Mouse (Mus musculus): ENCODE results near the gene Camk2n2.

Camk2n2 gene

DNA sequence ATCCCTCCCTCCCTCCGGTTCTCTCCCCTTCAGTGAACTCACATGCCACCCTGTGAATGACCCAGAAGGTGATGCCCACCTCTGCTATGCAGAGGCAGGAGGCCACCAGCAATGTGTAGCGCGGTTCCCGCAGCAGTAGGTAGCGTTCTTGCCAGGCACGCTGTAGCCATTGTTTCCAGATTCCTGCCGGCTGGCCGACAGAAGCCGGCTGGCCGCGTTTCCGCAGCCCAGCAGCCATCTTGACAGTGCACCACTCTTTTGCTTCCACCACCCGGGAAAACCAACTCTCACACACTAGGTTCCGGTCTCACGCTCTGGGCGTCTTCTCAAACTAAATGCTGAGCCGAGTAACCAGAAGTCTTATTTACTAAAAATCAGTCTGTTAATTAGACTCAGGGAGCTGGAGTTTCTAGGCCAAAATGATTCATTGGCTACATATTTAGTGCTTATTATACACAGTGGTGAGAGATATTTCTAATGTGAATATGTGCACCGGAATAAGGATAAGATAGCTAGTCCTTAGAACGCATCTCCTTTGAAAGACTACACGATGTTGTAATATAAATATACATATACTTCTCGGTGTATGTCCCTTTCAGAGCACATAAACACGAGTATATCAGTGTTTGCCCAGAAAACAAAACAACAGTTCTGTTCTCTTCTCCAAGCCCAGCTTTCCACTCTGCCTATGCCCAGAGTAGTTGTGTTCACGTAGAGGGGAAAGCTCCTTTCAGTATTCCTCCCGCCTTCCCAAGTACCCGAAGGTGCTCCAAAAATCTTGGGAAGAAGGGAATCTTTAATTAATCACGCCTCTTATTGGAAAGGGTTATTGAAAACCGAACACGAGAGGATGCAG lies 10.4 kb downstream of the Camk2n2 start:
- DNase-seq (ENCODE audit: low spot score): peak; percentile 78

DNA sequence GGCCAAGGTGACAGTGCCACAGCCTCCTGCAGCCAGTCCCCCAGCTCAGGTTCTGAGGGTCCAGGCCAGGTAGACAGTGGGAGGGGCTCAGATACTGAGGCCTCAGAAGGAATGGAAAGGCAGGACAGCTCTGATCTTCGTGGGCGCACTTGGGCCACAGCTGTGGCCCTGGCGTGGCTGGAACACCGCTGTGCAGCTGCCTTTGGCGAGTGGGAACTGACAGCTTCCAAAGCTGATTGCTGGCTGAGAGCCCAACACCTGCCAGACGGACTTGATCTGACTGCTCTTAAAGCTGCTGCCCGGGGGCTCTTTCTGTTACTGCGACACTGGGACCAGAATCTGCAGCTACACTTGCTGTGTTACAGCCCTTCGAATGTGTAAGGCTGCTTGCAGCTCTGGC lies 16.4 kb downstream of the Camk2n2 start:
- DNase-seq (ENCODE audit: low spot score): no peak

DNA sequence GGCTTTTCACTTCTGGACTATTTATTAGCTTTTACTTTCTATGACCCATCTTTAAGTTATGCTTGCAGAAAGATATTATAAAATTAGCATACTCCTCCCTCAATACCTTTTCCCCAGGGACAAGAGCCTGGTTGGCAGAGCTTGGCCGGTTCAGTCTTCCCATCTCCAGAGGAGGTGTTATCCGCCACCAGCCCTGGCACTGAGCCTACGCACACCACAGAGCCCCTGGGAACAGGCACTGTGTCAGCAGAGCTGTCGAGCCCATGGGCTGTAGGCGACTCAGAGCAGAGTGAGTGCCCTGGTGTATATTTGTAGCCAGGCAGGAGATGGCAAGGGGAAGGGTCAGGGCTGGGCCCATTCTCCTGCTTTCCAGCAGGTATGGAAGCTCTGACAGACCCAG lies 20.6 kb downstream of the Camk2n2 start:
- DNase-seq (ENCODE audit: low spot score): no peak

- DNase-seq (ENCODE audit: low spot score): no peak
Measured at GRCm38 (mm10) chr16:20596687-20597441, 24.2 kb downstream of the Camk2n2 start.

DNA sequence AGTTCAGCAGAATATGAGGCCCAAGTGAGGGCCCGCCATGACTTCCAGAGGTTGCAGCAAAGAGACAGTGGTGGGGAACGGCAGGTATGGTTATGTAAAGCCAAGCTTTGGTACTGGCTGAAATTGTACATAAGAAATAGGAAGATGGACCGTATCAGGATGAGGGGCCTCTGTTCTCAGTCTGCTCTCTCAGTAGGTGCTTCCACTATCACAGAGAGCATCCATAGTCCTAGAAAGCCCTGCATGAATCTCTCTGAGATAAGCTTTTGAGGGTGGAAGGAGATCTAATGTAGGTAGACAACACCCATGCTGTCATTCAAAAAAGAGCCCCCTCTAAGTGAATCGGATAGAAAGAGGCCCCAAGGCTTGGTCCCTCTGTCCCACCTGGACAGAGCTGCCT lies 25.4 kb downstream of the Camk2n2 start:
- DNase-seq (ENCODE audit: low spot score): no peak

GRCm38 (mm10) chr16:20595060-20595673 lies 25.9 kb downstream of the Camk2n2 start:
- no peak for DNase-seq (ENCODE audit: low spot score)

DNA sequence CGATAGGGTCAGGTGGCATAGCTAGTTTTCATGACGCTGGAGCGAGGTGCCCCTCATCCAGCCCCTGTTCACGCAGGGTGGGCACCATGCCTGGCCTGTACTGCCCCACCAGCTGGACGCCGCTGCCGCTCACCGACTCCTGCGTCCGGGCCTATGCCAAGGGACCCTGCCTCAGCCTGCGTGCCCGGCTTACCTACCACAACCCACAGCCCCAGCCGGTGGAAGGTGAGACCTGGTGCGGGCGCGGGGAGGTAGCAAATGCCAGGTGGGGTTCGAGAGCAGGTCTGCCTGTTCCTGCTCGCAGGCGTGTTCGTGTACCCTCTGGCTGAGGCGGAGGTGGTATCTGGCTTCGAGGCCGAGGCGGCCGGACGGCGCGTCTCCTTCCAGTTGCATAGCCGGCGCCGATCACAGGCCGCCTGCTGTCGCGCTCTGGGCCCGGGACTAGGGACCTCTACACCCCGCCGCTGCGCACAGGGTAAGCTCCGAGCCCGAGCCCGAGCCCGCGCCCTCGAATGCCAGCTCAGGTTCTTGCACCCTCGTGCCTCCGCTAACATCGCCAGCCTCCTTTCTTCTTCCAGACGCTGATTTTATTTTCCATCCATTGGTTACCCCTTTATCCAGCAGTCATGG lies 29.9 kb downstream of the Camk2n2 start:
- no peak for DNase-seq (ENCODE audit: low spot score)

DNA sequence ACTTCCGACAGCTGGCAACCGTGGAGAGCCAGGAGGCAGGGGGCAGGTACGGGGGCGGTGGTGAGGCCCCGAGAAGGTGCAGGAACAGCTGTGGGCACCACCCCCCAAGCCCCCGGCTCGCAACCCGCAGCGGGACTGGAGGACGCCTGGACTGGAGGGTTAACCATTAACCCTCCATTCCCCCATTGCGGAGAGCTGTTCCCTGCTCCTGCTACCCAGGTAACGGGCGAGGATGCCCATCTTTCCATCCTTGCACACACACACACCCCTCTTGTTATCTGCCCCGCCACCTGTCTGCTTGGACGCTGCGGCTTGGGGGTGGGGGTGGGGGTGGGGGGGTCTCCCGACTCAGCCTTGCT lies 30.4 kb downstream of the Camk2n2 start:
- DNase-seq (ENCODE audit: low spot score): no peak

DNA sequence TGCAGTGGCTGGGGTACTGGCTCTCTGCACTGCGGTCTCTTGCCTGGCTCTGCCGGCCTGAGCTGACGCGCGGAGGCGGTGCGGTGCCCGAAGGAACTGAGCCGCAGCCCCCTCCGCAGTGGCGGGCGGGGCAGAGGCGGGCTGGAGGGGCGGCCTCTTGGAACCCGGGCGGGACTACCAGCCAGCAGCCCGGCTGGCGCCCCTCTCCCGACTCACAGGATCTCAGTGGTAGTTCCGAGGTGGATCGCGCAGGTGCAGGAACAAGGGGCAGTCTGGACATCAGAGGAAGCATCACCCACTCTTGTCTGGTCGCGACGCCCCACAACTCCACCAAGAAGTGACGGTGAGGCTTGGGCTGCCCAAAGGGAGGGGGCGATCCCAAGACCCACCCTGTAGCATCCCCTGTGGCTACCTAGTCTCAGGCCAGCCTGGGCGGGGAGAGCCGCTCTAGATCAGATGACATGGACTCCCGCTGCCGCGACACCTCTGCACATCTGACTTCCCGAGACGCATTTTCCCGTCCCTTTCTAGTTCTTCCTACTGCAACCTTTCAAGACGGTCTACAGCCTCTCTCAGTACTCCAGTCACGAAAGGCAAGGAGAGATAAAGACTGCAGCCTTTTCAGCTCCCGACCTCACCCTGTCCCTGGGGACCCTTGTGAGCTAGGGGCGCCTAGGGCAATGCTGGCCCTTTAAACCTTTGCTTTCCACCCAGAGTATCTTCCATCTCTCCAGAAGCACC lies 31.0 kb downstream of the Camk2n2 start:
- DNase-seq (ENCODE audit: low spot score): peak; percentile 30

DNA sequence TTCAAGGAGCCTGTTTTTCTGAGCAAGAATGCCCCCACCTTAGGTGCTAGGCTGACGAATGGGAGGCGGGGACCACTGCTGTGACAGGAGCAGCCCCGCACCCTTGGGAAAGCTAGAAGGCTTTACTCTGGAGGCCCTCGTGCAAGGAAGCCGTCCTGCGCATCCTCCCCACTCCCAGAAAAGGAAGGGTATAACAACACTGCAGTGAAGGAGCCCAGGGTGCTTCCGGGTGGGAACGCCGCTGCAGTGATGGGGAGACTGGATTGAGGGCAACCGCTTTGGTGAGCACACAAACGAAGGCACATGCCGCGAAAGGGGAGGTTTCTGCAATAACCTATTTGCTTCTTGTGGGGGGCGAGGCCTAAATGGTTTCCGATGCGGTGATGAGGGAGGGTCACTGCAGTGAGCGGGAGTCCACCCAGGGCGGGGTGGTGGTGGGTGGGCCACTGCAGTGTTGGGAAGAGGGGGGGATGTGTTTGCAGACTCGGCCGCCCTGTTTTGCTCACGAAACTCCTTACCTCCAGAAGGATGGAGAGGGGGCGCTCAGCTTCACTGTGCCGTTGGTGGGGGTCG lies 31.6 kb downstream of the Camk2n2 start, which contains the start of gene Vwa5b2:
Gene Vwa5b2, plus strand, starts transcription at position 106 of the 573 bp plus-strand sequence.
- no peak for DNase-seq (ENCODE audit: low spot score)

Measured in layer of hippocampus, adult 11-12 months (tissue).